8 mouse cellular contexts compared by ENCODE assay signal in genomic region chr15:7129944-7130287, GRCm38 (mm10). TPM values are rescaled to one million over a fixed set of nuclear protein-coding genes. Genes with fewer than 3 reads are reported as not detected.
DNase-seq lines count a peak whose midpoint lies in the region; ATAC-seq and TF ChIP-seq lines count a peak whose summit lies in the region.

No protein-coding gene starts in this region.

- ATAC-seq in hindbrain, postnatal 0 days: no peak
- no peak for ATAC-seq in midbrain, postnatal 0 days (ENCODE audit: low FRiP score)
- no peak for ATAC-seq in erythroid progenitor cell, adult 5-6 weeks (replicated peaks; ENCODE audit: low FRiP score, poor library complexity, severe bottlenecking)

- H3K4me2 ChIP-seq in hindbrain, postnatal 0 days (ENCODE audit: low read depth, low read length): peak overlapping the region; percentile 94
- peak overlapping the region; percentile 94 for H3K4me2 ChIP-seq in midbrain, postnatal 0 days (ENCODE audit: low read depth, low read length, poor library complexity, severe bottlenecking)

- H3K36me3 ChIP-seq in hindbrain, postnatal 0 days (ENCODE audit: insufficient read depth, low read length): no peaks in the 10 kb centered on the region
- H3K36me3 ChIP-seq in midbrain, postnatal 0 days (ENCODE audit: insufficient read depth, low read length): no peaks in the 10 kb centered on the region

- peak overlapping the region; percentile 90 for H3K9ac ChIP-seq in hindbrain, postnatal 0 days (replicated peaks; ENCODE audit: low read length)
- peak overlapping the region; percentile 79 for H3K9ac ChIP-seq in midbrain, postnatal 0 days (replicated peaks; ENCODE audit: low read length, poor library complexity, severe bottlenecking)

- TF ChIP-seq CTCF in layer of hippocampus, adult 2 months (conservative IDR thresholded peaks at IDR 0.05): no peak
- no peak for TF ChIP-seq CTCF in hindbrain, postnatal 0 days (IDR thresholded peaks at IDR 0.05; ENCODE audit: low read depth)
- no peak for TF ChIP-seq CTCF in midbrain, postnatal 0 days (IDR thresholded peaks at IDR 0.05)

- DNase-seq in layer of hippocampus, adult 2 months (ENCODE audit: low spot score in 2 of 2): no peak
- DNase-seq in layer of hippocampus, postnatal 10 days (ENCODE audit: low spot score in 2 of 2): no peak
- peak; percentile 65 for DNase-seq in embryo, embryonic 10.5 days (ENCODE audit: low spot score)
- no peak for DNase-seq in hindbrain, postnatal 0 days (ENCODE audit: low spot score)
- no peak for DNase-seq in midbrain, postnatal 0 days (ENCODE audit: low spot score)
- no peak for DNase-seq in ovary, postnatal 36 days (ENCODE audit: low spot score)
- no peak for DNase-seq in layer of hippocampus, adult 18-20 months (ENCODE audit: low spot score in 2 of 2)

- H3K9me3 ChIP-seq in hindbrain, postnatal 0 days (ENCODE audit: low read length): no peaks in the 10 kb centered on the region
- H3K9me3 ChIP-seq in midbrain, postnatal 0 days (ENCODE audit: low read length): no peaks in the 10 kb centered on the region

- H3K4me3 ChIP-seq in layer of hippocampus, adult 2 months: peak overlapping the region; percentile 90
- peak overlapping the region; percentile 89 for H3K4me3 ChIP-seq in hindbrain, postnatal 0 days (ENCODE audit: low read length)
- H3K4me3 ChIP-seq in midbrain, postnatal 0 days (ENCODE audit: low read depth, low read length): peak overlapping the region; percentile 86

- H3K27ac ChIP-seq in layer of hippocampus, adult 2 months: peak overlapping the region; percentile 99
- peak overlapping the region; percentile 91 for H3K27ac ChIP-seq in hindbrain, postnatal 0 days
- H3K27ac ChIP-seq in midbrain, postnatal 0 days (ENCODE audit: low read depth, low read length): peak overlapping the region; percentile 81; the same call in 1 of the 2 replicates

- no peaks in the 10 kb centered on the region for H3K4me1 ChIP-seq in hindbrain, postnatal 0 days (ENCODE audit: insufficient read depth, low read length)
- peaks cover 4% of the 10 kb centered on the region; the same call in 1 of the 2 replicates for H3K4me1 ChIP-seq in midbrain, postnatal 0 days (ENCODE audit: insufficient read depth, low read length)

- WGBS in hindbrain, postnatal 0 days: under 1% methylated on average over 15 of the region's 16 CpGs
- WGBS in midbrain, postnatal 0 days: under 1% methylated on average over 16 of the region's 16 CpGs

- no peaks in the 10 kb centered on the region for H3K27me3 ChIP-seq in hindbrain, postnatal 0 days (ENCODE audit: insufficient read depth, low read length)
- no peaks in the 10 kb centered on the region for H3K27me3 ChIP-seq in midbrain, postnatal 0 days (ENCODE audit: insufficient read depth, low read length)

RNA-seq across cellular contexts. Expression of gene Lifr, which starts 39.5 kb away (rescaled TPM):
- 10 to 100 TPM; 51.3 to 52.9 TPM for total RNA-seq in layer of hippocampus, adult 2 months (2021)
- 10 to 100 TPM; 44.0 to 45.5 TPM for total RNA-seq in layer of hippocampus, postnatal 10 days (2021)
- total RNA-seq in hindbrain, postnatal 0 days (2014; rRNA removed): 38.4 and 47.2 TPM in 2 replicates
- 17.3 and 19.6 TPM in 2 replicates for polyA plus RNA-seq in hindbrain, postnatal 0 days (2015; fragmentation: Nextera tagmentation; extraction: Ambion mirVana)
- 28.0 and 31.8 TPM in 2 replicates for total RNA-seq in midbrain, postnatal 0 days (2014; rRNA removed)
- polyA plus RNA-seq in midbrain, postnatal 0 days (2015; fragmentation: Nextera tagmentation; extraction: Ambion mirVana): 10.3 and 12.2 TPM in 2 replicates
- total RNA-seq in erythroid progenitor cell, adult 5-6 weeks (2015; ENCODE audit: low replicate concordance): under 0.01 and 1.7 TPM in 2 replicates
- 1.0 and 2.2 TPM in 2 replicates for total RNA-seq in erythroid progenitor cell, adult 5-6 weeks (2017; ENCODE audit: low replicate concordance)
- 10 to 100 TPM; 57.9 to 65.4 TPM for total RNA-seq in layer of hippocampus, adult 18-20 months (2021)
